Mouse (Mus musculus) erythroblast, embryonic 14.5 days (primary cell): ENCODE data around the gene Olfr2.

Source experiments
- GATA1 ChIP-seq: IDR thresholded peaks from 2 replicates; pipeline ENCODE4 v1.6.1; 2012; ENCODE audit warnings: low read length, inconsistent platforms, mixed read lengths
- TAL1 ChIP-seq: IDR thresholded peaks from 3 replicates; pipeline ENCODE4 v1.6.1; 2012; ENCODE audit warnings: low read length, inconsistent platforms, mixed read lengths

- no peak for TF ChIP-seq GATA1
- no peak for TF ChIP-seq TAL1
These were observed 38.5 kb upstream of the Olfr2 start for GRCm38 (mm10) chr7:107044407-107044806.
